Mouse (Mus musculus) kidney, adult 8-10 months (tissue): Measurements from ENCODE around the gene Lmtk2.
A peak's percentile ranks its signal among the peaks of the same experiment; 100 is the strongest.

Experiments used
- DNase-seq, 2 experiments: peaks; one replicate each; pipeline ENCODE4 v3.0.0; 2022

Gene Lmtk2

GRCm38 (mm10) chr5:144221305-144221704 is 121.1 kb downstream of the Lmtk2 start:
- DNase-seq, result peak in 1 of 2 experiments; percentile 39

GRCm38 (mm10) chr5:144222811-144223502 is 122.7 kb downstream of the Lmtk2 start:
- DNase-seq, result peak; percentile 48 to 50

DNA sequence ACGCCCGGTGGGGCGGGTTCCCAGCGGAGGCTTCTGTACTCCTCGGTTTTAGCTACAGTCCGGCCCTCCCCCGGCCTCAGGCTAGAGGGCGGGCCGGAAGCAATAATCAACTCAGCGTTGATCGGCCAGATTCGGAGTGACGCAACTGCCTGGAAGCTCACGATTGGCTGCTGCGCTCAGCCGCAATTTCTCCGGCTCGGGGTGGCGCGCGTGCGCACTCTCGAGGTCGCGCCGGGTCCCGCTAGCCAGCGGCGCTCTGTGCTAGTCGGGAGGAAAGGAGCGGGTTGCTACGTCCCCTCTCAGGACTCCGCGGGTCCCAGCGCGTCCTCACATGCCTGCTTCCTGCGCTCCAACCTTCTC is 123.2 kb downstream of the Lmtk2 start, which contains the start of gene Tecpr1:
Tecpr1 (minus strand) TSS at position 113 of the 360 bp plus-strand sequence.
- peak; percentile 96 for DNase-seq

- DNase-seq, result no peak
These were observed 123.9 kb downstream of the Lmtk2 start for GRCm38 (mm10) chr5:144223899-144224816.

DNA sequence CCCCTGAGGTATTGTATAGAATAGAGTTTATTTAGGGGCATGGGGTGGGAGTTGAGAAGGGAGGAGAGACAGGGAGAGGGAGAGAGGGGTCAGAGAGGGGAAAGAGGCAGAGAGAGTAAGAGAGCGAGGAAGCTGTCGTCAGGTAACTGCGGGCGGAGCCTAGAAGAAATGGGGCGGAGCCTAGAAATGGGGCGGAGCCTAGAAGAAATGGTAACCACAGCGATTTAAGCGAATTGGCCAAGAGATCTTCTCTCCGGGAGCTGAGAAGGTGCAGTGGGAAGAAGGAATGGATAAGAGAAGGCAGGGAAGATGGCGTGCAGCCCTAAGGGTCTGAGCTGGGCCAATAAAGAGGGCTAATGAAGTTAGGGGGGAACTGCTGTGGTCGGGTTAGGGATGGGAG is 126.0 kb downstream of the Lmtk2 start:
- no peak for DNase-seq

GRCm38 (mm10) chr5:144230216-144230615 is 130.0 kb downstream of the Lmtk2 start:
- no peak for DNase-seq

- DNase-seq, result no peak
These were observed 131.2 kb downstream of the Lmtk2 start for GRCm38 (mm10) chr5:144231410-144231809.

- no peak for DNase-seq
These were observed 132.3 kb downstream of the Lmtk2 start for GRCm38 (mm10) chr5:144232531-144232930.

DNA sequence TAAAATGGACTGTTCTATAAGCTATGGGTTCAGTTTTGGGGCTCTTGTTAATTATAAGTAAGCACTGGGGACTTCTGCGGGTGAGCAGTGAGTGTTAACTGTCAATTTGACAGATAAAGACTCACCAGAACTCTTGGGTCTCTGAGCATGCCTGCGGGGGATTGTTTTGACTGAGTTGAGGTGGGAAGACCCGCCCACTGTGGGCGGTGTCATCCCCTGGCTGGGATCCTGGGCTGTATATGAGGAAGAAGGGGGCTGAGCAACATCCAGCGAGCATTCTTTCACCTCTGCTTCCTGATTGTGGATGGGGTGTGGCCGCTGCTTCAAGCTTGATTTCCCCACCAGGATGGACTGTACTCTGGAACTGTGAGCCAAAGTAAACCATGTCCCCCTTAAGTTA is 134.0 kb downstream of the Lmtk2 start:
- no peak for DNase-seq

- no peak for DNase-seq
These were observed 134.5 kb downstream of the Lmtk2 start for GRCm38 (mm10) chr5:144234714-144235113.
